Mouse (Mus musculus) adipocyte (in vitro differentiated cells): ENCODE measurements around the gene AI837181.
"Not testable (repeated sequence)": the region's sequence is repeated elsewhere in the genome, so short reads cannot be mapped to it uniquely, and the experiment has no call there.

Experiments
- DNase-seq: peaks from one replicate; pipeline ENCODE4 v3.0.0-alpha.2; 2016; ENCODE audit warnings: low spot score

The AI837181 gene

GRCm38 (mm10) chr19:5424782-5425741, at the start of gene AI837181, which contains the start of gene Drap1:
TSS of gene AI837181 (plus strand) at chr19:5425144.
TSS of gene Drap1 (minus strand) at chr19:5424979.
- DNase-seq, result peak; percentile 98

GRCm38 (mm10) chr19:5377446-5377845, 47.5 kb upstream of the AI837181 start:
- DNase-seq, result no peak

- DNase-seq, result no peak
These were observed 41.6 kb upstream of the AI837181 start for GRCm38 (mm10) chr19:5383326-5383725.

- DNase-seq, result no peak
These were observed 40.2 kb upstream of the AI837181 start for GRCm38 (mm10) chr19:5384715-5385114.

- peak; percentile 37 for DNase-seq
These were observed 36.9 kb upstream of the AI837181 start for GRCm38 (mm10) chr19:5388011-5388441.

GRCm38 (mm10) chr19:5388588-5389242, 36.2 kb upstream of the AI837181 start, which contains the start of gene Sart1:
TSS of gene Sart1 (minus strand) at chr19:5388703.
- DNase-seq, result peak; percentile 97

GRCm38 (mm10) chr19:5389647-5390046, 35.3 kb upstream of the AI837181 start:
- DNase-seq, result no peak

GRCm38 (mm10) chr19:5390416-5390815, 34.5 kb upstream of the AI837181 start:
- no peak for DNase-seq

- peak; percentile 72 for DNase-seq
These were observed 32.1 kb upstream of the AI837181 start for GRCm38 (mm10) chr19:5392892-5393291.

GRCm38 (mm10) chr19:5394168-5394567, 30.8 kb upstream of the AI837181 start:
- no peak for DNase-seq

- DNase-seq, result no peak
These were observed 29.6 kb upstream of the AI837181 start for GRCm38 (mm10) chr19:5395371-5395770.

GRCm38 (mm10) chr19:5401073-5401472, 23.9 kb upstream of the AI837181 start:
- not testable (repeated sequence) for DNase-seq

GRCm38 (mm10) chr19:5402293-5402692, 22.7 kb upstream of the AI837181 start, which contains the start of gene Tsga10ip:
TSS of gene Tsga10ip (minus strand) at chr19:5402526.
- DNase-seq, result no peak

- no peak for DNase-seq
These were observed 19.0 kb upstream of the AI837181 start for GRCm38 (mm10) chr19:5405924-5406323.

- DNase-seq, result not testable (repeated sequence)
These were observed 18.3 kb upstream of the AI837181 start for GRCm38 (mm10) chr19:5406531-5407126.

GRCm38 (mm10) chr19:5407133-5407532, 17.8 kb upstream of the AI837181 start:
- DNase-seq, result no peak

- DNase-seq, result peak; percentile 42
These were observed 16.6 kb upstream of the AI837181 start for GRCm38 (mm10) chr19:5408057-5409001.

- peak; percentile 75 for DNase-seq
These were observed 15.9 kb upstream of the AI837181 start for GRCm38 (mm10) chr19:5409068-5409467.

GRCm38 (mm10) chr19:5410641-5411040, 14.3 kb upstream of the AI837181 start:
- DNase-seq, result no peak

- no peak for DNase-seq
These were observed 13.0 kb upstream of the AI837181 start for GRCm38 (mm10) chr19:5411961-5412360.

GRCm38 (mm10) chr19:5413840-5414239, 11.1 kb upstream of the AI837181 start:
- DNase-seq, result no peak
